Mouse (Mus musculus) CH12.LX (cell line): ENCODE results near the gene Gm9964.

Experiments
- CTCF ChIP-seq, 2 experiments: IDR thresholded peaks in 1 of 2; conservative IDR thresholded peaks in 1 of 2; 2 replicates each; pipeline ENCODE4 v1.5.1; 2011 to 2012; ENCODE audit warnings: low read depth in 2 of 2, low read length in 2 of 2, improper control_type of control experiment in 1 of 2, inconsistent platforms in 1 of 2, mild to moderate bottlenecking in 1 of 2, moderate library complexity in 1 of 2
- E2F4 ChIP-seq: IDR thresholded peaks from 2 replicates; pipeline ENCODE4 v1.6.1; 2011; ENCODE audit warnings: low read depth, low read length, improper control_type of control experiment; ENCODE audit not compliant: insufficient replicate concordance
- HCFC1 ChIP-seq: IDR thresholded peaks from 2 replicates; pipeline ENCODE4 v1.6.1; 2012; ENCODE audit warnings: low read depth, mild to moderate bottlenecking, inconsistent platforms, low read length, improper control_type of control experiment
- JUND ChIP-seq: conservative IDR thresholded peaks from 2 replicates; pipeline ENCODE4 v1.6.1; 2011; ENCODE audit warnings: low read depth, low read length, improper control_type of control experiment
- MAX ChIP-seq: IDR thresholded peaks from 2 replicates; pipeline ENCODE4 v1.6.1; 2011; ENCODE audit warnings: low read length, improper control_type of control experiment
- MAZ ChIP-seq: IDR thresholded peaks from 2 replicates; pipeline ENCODE4 v1.6.1; 2012; ENCODE audit warnings: low read depth, mild to moderate bottlenecking, inconsistent platforms, low read length, improper control_type of control experiment, moderate library complexity
- MEF2A ChIP-seq: IDR thresholded peaks from 2 replicates; pipeline ENCODE4 v1.6.1; 2014; ENCODE audit warnings: low read depth, mild to moderate bottlenecking, inconsistent platforms, low read length, improper control_type of control experiment, borderline replicate concordance
- MYC ChIP-seq: IDR thresholded peaks from 2 replicates; pipeline ENCODE4 v1.6.1; 2011; ENCODE audit warnings: low read depth, mild to moderate bottlenecking, improper control_type of control experiment, low read length
- POLR2A ChIP-seq: IDR thresholded peaks from 2 replicates; pipeline ENCODE4 v1.6.1; 2011; ENCODE audit warnings: low read depth, mild to moderate bottlenecking, improper control_type of control experiment, low read length
- POLR2AphosphoS2 ChIP-seq: IDR thresholded peaks from 2 replicates; pipeline ENCODE4 v1.6.1; 2011; ENCODE audit warnings: low read depth, low read length, improper control_type of control experiment
- SMC3 ChIP-seq: IDR thresholded peaks from 2 replicates; pipeline ENCODE4 v1.6.1; 2011; ENCODE audit warnings: low read depth, low read length, improper control_type of control experiment
- USF1 ChIP-seq: IDR thresholded peaks from 2 replicates; pipeline ENCODE4 v1.6.1; 2014; ENCODE audit warnings: low read depth, mild to moderate bottlenecking, inconsistent platforms, low read length, improper control_type of control experiment

GRCm38 (mm10) chr11:79290473-79290872, 6.2 kb downstream of the Gm9964 start:
- peak in 1 of 2 experiments; percentile 87; a peak in 3 of 4 replicates for TF ChIP-seq CTCF (conservative IDR thresholded peaks at IDR 0.05 in 1 of 2, IDR thresholded peaks at IDR 0.05 in 1 of 2; ENCODE audit: low read depth in 2 of 2, low read length in 2 of 2)
- no peak for TF ChIP-seq POLR2A
- no peak for TF ChIP-seq POLR2AphosphoS2
- no peak for TF ChIP-seq HCFC1
- TF ChIP-seq MAZ, result no peak
- TF ChIP-seq E2F4, result no peak
- no peak for TF ChIP-seq MAX
- TF ChIP-seq USF1, result no peak
- peak; percentile 83 for TF ChIP-seq SMC3
- TF ChIP-seq JUND, result no peak
- TF ChIP-seq MEF2A, result no peak
- TF ChIP-seq MYC, result peak; percentile 80; the same call in 1 of the 2 replicates
